Mouse (Mus musculus): ENCODE measurements around the gene Dnm1.

DNA sequence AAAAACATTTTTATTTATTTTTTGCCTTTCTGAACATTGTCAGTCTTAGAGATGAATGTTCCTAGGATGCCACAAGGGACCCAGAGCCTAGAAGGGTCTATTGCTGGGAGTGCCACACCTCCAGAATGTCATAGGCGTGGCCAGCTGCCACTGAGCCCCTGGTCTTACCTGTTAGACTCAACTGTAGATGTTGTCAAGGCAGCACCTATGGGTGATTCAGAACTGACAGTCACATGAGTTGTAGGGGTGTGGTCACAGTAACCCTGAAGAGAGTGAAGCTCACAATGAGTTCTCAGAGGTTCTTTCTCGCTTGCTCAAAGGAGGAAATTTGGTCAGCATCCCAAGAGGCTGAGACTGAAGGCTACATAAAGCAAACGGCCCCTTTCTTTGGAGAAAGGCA is 57.9 kb downstream of the Dnm1 start:
- TF ChIP-seq CTCF (IDR thresholded peaks at IDR 0.05): no peak
- no peak for TF ChIP-seq POLR2A (IDR thresholded peaks at IDR 0.05; ENCODE audit: insufficient read depth, low read depth, low read length)
- no peak for TF ChIP-seq EP300 (IDR thresholded peaks at IDR 0.05; ENCODE audit: insufficient read depth, low read depth, low read length)
